Mouse (Mus musculus) stomach, embryonic 16.5 days (tissue): Measurements from ENCODE around the gene Acaca. TPM values are rescaled to one million over a fixed set of nuclear protein-coding genes. Genes with fewer than 3 reads are reported as not detected.

ENCODE experiments used
- ATAC-seq: fragments of 200-750 bp; cut with Nextera tagmentation; 2 replicates; pipeline ENCODE4 v1.8.0; 2017; ENCODE audit warnings: moderate number of reproducible peaks, moderate TSS enrichment; ENCODE audit not compliant: insufficient read depth, low FRiP score
- H3K27ac ChIP-seq: fragments of 300-500 bp; sonication (generic); 2 replicates; pipeline ENCODE4 v1.5.1; 2014; ENCODE audit warnings: low read length
- H3K27me3 ChIP-seq: fragments of 300-500 bp; sonication (generic); 2 replicates; pipeline ENCODE4 v1.6.1; 2014; ENCODE audit warnings: low read length, control low read depth, mixed read lengths; ENCODE audit not compliant: control insufficient read depth, insufficient read depth
- H3K36me3 ChIP-seq: fragments of 300-500 bp; sonication (generic); 2 replicates; pipeline ENCODE4 v1.6.1; 2014; ENCODE audit warnings: low read length; ENCODE audit not compliant: control insufficient read depth, insufficient read depth
- H3K4me1 ChIP-seq: fragments of 300-500 bp; sonication (generic); 2 replicates; pipeline ENCODE4 v1.6.1; 2014; ENCODE audit warnings: low read length, control low read depth, mixed read lengths; ENCODE audit not compliant: control insufficient read depth, insufficient read depth
- H3K4me2 ChIP-seq: fragments of 300-500 bp; sonication (generic); 2 replicates; pipeline ENCODE4 v1.6.1; 2014; ENCODE audit warnings: low read depth, low read length, mixed read lengths
- H3K4me3 ChIP-seq: fragments of 300-500 bp; sonication (generic); replicated peaks from 2 replicates; pipeline ENCODE4 v1.5.1; 2014; ENCODE audit warnings: mild to moderate bottlenecking, low read length
- H3K9ac ChIP-seq: fragments of 300-500 bp; sonication (generic); 2 replicates; pipeline ENCODE4 v1.6.1; 2014; ENCODE audit warnings: low read length
- H3K9me3 ChIP-seq: fragments of 300-500 bp; sonication (generic); replicated peaks from 2 replicates; pipeline ENCODE4 v1.6.1; 2016; ENCODE audit warnings: low read length, control low read depth; ENCODE audit not compliant: control insufficient read depth
- WGBS: fragments of 180-500 bp; shearing (Covaris S2); extraction: QIAGEN DNeasy Blood & Tissue Kit; methylation state at CpG from one replicate; pipeline ENCODE4 v1.1.7; 2014; 5-methylcytosine and 5-hydroxymethylcytosine counted together
- polyA plus RNA-seq: library from polyadenylated mRNA; unstranded; fragments of >200 nt; fragmentation: Nextera tagmentation; extraction: Ambion mirVana; gene quantifications from 2 replicates; pipeline ENCODE4 v1.2.1, GENCODE M21; 2015

Gene Acaca
- polyA plus RNA-seq, 1 experiment from 2014 or later, result 16.1 TPM

DNA sequence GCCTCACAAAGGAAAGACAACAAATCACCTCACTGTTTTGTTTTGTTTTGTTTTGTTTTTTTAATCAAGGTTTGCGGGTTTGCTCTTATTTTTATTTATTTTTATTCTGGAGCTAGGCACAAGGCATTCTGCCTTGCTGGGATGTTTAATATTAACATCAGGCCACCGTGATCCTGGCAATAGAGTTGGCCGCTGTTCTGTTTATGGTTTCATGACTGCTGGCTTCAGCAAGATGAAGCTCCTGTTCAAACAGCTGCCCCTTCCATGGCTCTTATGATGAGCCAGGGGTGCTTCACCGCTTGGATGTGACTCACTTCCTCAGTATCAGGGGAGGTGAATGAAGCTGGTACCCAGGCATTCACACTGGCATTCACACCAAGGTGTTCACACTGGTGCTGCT, 300.9 kb downstream of the Acaca start:
- H3K4me2 ChIP-seq, result no peak overlapping the region
- no peak overlapping the region for H3K27ac ChIP-seq
- H3K36me3 ChIP-seq, result no peaks in the 10 kb centered on the region
- no peak for ATAC-seq
- no peak overlapping the region for H3K4me3 ChIP-seq
- no peak overlapping the region for H3K9ac ChIP-seq
- H3K9me3 ChIP-seq, result no peaks in the 10 kb centered on the region
- WGBS, result 56% methylated on average over 4 of the region's 4 CpGs
- 0 out of 2 replicates have a peak, but pooled peaks cover 8% of the 10 kb centered on the region for H3K4me1 ChIP-seq
- no peaks in the 10 kb centered on the region for H3K27me3 ChIP-seq

DNA sequence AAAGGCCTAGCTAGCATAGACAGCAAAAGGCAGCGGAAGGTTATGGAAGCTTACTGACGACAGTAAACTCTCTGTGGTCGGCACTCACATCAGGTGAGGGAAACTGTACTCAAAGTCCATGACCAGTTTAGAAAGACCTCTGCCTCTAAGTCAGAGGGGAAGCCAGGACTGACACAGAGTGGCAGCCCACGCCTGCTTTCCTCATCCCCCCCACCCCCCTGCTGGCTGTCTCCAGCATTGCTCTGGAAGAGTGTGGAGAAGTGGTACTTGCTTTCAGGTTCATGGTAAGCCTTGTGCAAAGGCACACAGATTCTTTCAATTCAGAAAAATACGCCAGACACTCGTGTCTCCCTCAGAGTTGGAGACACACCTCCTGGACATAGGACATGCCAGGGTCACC, 305.4 kb downstream of the Acaca start:
- H3K27me3 ChIP-seq, result no peaks in the 10 kb centered on the region
- H3K9me3 ChIP-seq, result no peaks in the 10 kb centered on the region
- H3K4me2 ChIP-seq, result no peak overlapping the region
- no peak overlapping the region for H3K4me3 ChIP-seq
- H3K4me1 ChIP-seq, result 0 out of 2 replicates have a peak, but pooled peaks cover 7% of the 10 kb centered on the region
- no peak overlapping the region for H3K9ac ChIP-seq
- no peak for ATAC-seq
- H3K27ac ChIP-seq, result no peak overlapping the region
- no peaks in the 10 kb centered on the region for H3K36me3 ChIP-seq
- WGBS, result 71% methylated on average over 6 of the region's 6 CpGs

DNA sequence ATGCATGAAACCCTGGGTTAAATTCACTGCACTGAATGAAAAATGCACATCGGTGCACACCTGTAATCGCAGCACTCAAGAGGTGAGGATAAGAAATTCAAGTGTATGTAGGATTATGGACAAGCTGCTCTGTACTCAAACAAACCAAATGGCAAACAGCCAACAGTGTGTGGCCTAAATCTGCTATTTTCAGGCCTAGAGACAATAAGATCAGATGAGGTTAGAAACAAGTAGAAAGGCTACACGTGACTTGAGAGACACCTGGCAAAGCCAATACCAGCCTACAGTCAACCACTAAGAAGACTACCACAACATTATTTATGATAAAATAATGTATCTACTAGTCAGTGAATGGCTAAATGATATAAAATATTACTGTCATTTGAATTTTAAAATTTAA, 310.9 kb downstream of the Acaca start:
- Histone ChIP-seq H3K27ac (no peak overlapping the region), H3K27me3 (no peaks in the 10 kb centered on the region), H3K4me2 (no peak overlapping the region), H3K9ac (no peak overlapping the region), H3K36me3 (no peaks in the 10 kb centered on the region; the same call in 1 of the 2 replicates), H3K4me3 (no peak overlapping the region), H3K4me1 (no peaks in the 10 kb centered on the region), H3K9me3 (no peaks in the 10 kb centered on the region)
- no peak for ATAC-seq
- 78% methylated on average over 3 of the region's 3 CpGs for WGBS

DNA sequence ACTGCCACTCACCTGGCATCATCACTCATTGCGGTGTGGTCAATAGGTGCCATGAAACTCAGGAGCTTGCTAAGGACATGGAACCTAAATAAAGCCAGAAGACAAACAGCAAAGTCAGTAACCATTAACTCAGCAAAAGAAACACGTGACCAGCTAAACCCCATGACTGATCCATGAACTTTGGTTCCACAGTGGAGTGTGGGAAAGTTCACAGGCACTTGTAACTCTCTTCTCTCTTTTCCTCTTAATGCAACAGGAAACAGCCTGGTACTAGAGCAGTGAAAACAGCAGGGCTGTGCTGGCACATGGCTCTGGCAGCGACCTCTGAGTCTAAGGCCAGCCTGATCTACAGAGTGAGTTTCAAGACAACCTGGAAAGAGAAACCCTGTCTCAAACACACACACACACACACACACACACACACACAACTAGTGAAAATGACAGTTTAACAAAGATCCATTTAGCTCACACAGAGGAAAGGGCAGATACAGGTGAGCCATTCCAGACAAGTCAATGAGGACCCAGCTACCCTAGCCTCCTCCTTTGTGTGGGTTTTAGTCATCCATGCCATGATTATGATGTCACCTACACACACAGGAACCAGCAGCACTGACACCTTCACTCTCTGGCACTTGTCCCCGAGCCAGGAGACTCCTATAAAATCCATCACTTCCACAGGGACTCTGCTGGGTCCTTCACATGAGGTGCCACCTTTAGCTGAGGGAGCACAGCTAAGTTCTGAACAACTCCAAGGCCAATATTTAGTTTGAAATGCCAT, 313.3 kb downstream of the Acaca start:
- Histone ChIP-seq H3K4me3 (no peak overlapping the region), H3K4me1 (no peaks in the 10 kb centered on the region), H3K9me3 (no peaks in the 10 kb centered on the region), H3K27ac (no peak overlapping the region), H3K27me3 (no peaks in the 10 kb centered on the region), H3K9ac (no peak overlapping the region), H3K36me3 (no peaks in the 10 kb centered on the region; the same call in 1 of the 2 replicates), H3K4me2 (no peak overlapping the region)
- WGBS, result 78% methylated on average over 4 of the region's 4 CpGs
- ATAC-seq, result peak; percentile 72; the same call in 1 of the 2 replicates

Other genes starting within 250 kb of the Acaca start
- 24.0 and 27.4 TPM in 2 replicates for gene Ddx52, start 187.6 kb upstream of the Acaca start, polyA plus RNA-seq
- 11.7 and 12.8 TPM in 2 replicates for gene Synrg, start 165.2 kb upstream of the Acaca start, polyA plus RNA-seq
- 19.4 and 24.0 TPM in 2 replicates for gene Dusp14, start 60.4 kb upstream of the Acaca start, polyA plus RNA-seq
- 25.9 and 26.0 TPM in 2 replicates for gene Tada2a, start 72 bp upstream of the Acaca start, polyA plus RNA-seq
- 0.10 TPM in 1 of 2 replicates, not detected in the other for gene Gm11437, start 37.8 kb downstream of the Acaca start, polyA plus RNA-seq